Mouse (Mus musculus): ENCODE results near the gene Stox2.

- TF ChIP-seq CTCF (IDR thresholded peaks at IDR 0.05; ENCODE audit: low read depth, low read length): no peak
- no peak for TF ChIP-seq GATA2 (IDR thresholded peaks at IDR 0.05; ENCODE audit: borderline replicate concordance, low read depth, low read length)
- no peak for TF ChIP-seq GATA1 (IDR thresholded peaks at IDR 0.05; ENCODE audit: borderline replicate concordance, low read length)
- no peak for TF ChIP-seq TAL1 (conservative IDR thresholded peaks at IDR 0.05; ENCODE audit: low read depth, low read length)
These were observed 115.2 kb downstream of the Stox2 start for GRCm38 (mm10) chr8:47330982-47331381.

Measured in G1E (cell line).